ENCODE assay signal across 8 mouse cellular contexts in genomic region chr12:110696975-110697400, GRCm38 (mm10). TPM values are rescaled to one million over a fixed set of nuclear protein-coding genes. Genes with fewer than 3 reads are reported as not detected.
DNase-seq lines count a peak whose midpoint lies in the region; ATAC-seq and TF ChIP-seq lines count a peak whose summit lies in the region.

No protein-coding gene starts in this region.

- no peak for TF ChIP-seq POLR2A in bone marrow macrophage, adult 2 months (IDR thresholded peaks at IDR 0.05; ENCODE audit: borderline replicate concordance, low read depth, low read length)

- no peaks in the 10 kb centered on the region for H3K9me3 ChIP-seq in heart, embryonic 14.5 days (ENCODE audit: control insufficient read depth, low read length)
- H3K9me3 ChIP-seq in hindbrain, embryonic 12.5 days (replicated peaks) = no peaks in the 10 kb centered on the region
- no peaks in the 10 kb centered on the region for H3K9me3 ChIP-seq in midbrain, embryonic 12.5 days

- no peak for ATAC-seq in heart, embryonic 14.5 days (ENCODE audit: insufficient number of reproducible peaks, insufficient read depth, low FRiP score, low read depth)
- no peak for ATAC-seq in hindbrain, embryonic 12.5 days (ENCODE audit: low FRiP score)
- ATAC-seq in midbrain, embryonic 12.5 days (ENCODE audit: low FRiP score, low read depth) = no peak; the same call in 1 of the 2 replicates

- WGBS in heart, embryonic 14.5 days = 50% methylated on average over 9 of the region's 9 CpGs
- WGBS in hindbrain, embryonic 12.5 days = 59% methylated on average over 9 of the region's 9 CpGs
- WGBS in midbrain, embryonic 12.5 days = 53% methylated on average over 9 of the region's 9 CpGs

- TF ChIP-seq CTCF in bone marrow macrophage, adult 2 months (IDR thresholded peaks at IDR 0.05; ENCODE audit: low read depth, low read length) = no peak; the same call in 1 of the 2 replicates

- peaks cover 17 to 36% of the 10 kb centered on the region in 2 experiments for H3K4me1 ChIP-seq in heart, embryonic 14.5 days (ENCODE audit: control insufficient read depth in 2 of 2, insufficient read depth in 2 of 2, low read length in 2 of 2)
- peaks cover 37% of the 10 kb centered on the region for H3K4me1 ChIP-seq in bone marrow macrophage, adult 2 months (ENCODE audit: control insufficient read depth, insufficient read depth, low read length)
- peaks cover 18% of the 10 kb centered on the region for H3K4me1 ChIP-seq in hindbrain, embryonic 12.5 days
- H3K4me1 ChIP-seq in midbrain, embryonic 12.5 days = peaks cover 15% of the 10 kb centered on the region

- peaks cover 29% of the 10 kb centered on the region for H3K36me3 ChIP-seq in heart, embryonic 14.5 days (ENCODE audit: control insufficient read depth, insufficient read depth, low read length)
- peaks cover 19% of the 10 kb centered on the region for H3K36me3 ChIP-seq in hindbrain, embryonic 12.5 days
- peaks cover 21% of the 10 kb centered on the region for H3K36me3 ChIP-seq in midbrain, embryonic 12.5 days

- peak overlapping the region; percentile 49 to 100 for H3K4me3 ChIP-seq in heart, embryonic 14.5 days (ENCODE audit: control insufficient read depth in 1 of 2, insufficient read depth in 1 of 2, low read depth in 1 of 2, low read length in 2 of 2)
- H3K4me3 ChIP-seq in bone marrow macrophage, adult 2 months (ENCODE audit: insufficient read depth, low read length) = peak overlapping the region; percentile 70
- H3K4me3 ChIP-seq in hindbrain, embryonic 12.5 days = peak overlapping the region; percentile 98
- H3K4me3 ChIP-seq in midbrain, embryonic 12.5 days = peak overlapping the region; percentile 98

- peak overlapping the region; percentile 80 for H3K4me2 ChIP-seq in heart, embryonic 14.5 days (ENCODE audit: low read length)
- peak overlapping the region; percentile 79 for H3K4me2 ChIP-seq in hindbrain, embryonic 12.5 days (replicated peaks)
- H3K4me2 ChIP-seq in midbrain, embryonic 12.5 days (replicated peaks) = peak overlapping the region; percentile 81

- intact Hi-C loops in heart, postnatal 10 days (cut with DNase I) = no loop called here
- intact Hi-C loops in gastrocnemius, postnatal 14 days (cut with DNase I; ENCODE audit: low total_unique reads) = no loop called here

- peak overlapping the region; percentile 3 to 82 for H3K27ac ChIP-seq in heart, embryonic 14.5 days (replicated peaks in 1 of 2; ENCODE audit: control insufficient read depth in 1 of 2, insufficient read depth in 1 of 2, low read depth in 2 of 2, low read length in 2 of 2)
- H3K27ac ChIP-seq in bone marrow macrophage, adult 2 months (ENCODE audit: insufficient read depth, low read depth, low read length) = peak overlapping the region; percentile 67
- peak overlapping the region; percentile 97 for H3K27ac ChIP-seq in hindbrain, embryonic 12.5 days
- H3K27ac ChIP-seq in midbrain, embryonic 12.5 days (replicated peaks) = peak overlapping the region; percentile 97

- DNase-seq in heart, postnatal 10 days = no peak
- no peak for DNase-seq in gastrocnemius, postnatal 14 days
- no peak for DNase-seq in adrenal gland, adult 18-20 months (ENCODE audit: low spot score in 2 of 2)
- DNase-seq in adrenal gland, postnatal 25 days = no peak

- no peaks in the 10 kb centered on the region for H3K27me3 ChIP-seq in heart, embryonic 14.5 days (ENCODE audit: control insufficient read depth, insufficient read depth, low read length)
- 0 out of 2 replicates have a peak, but pooled peaks cover 2% of the 10 kb centered on the region for H3K27me3 ChIP-seq in hindbrain, embryonic 12.5 days
- H3K27me3 ChIP-seq in midbrain, embryonic 12.5 days = peaks cover 16% of the 10 kb centered on the region

- H3K9ac ChIP-seq in heart, embryonic 14.5 days (ENCODE audit: low read length) = peak overlapping the region; percentile 85
- H3K9ac ChIP-seq in hindbrain, embryonic 12.5 days = peak overlapping the region; percentile 100
- peak overlapping the region; percentile 63 for H3K9ac ChIP-seq in midbrain, embryonic 12.5 days (replicated peaks)

RNA-seq across cellular contexts. Expression of gene Hsp90aa1, which starts 5.5 kb away (rescaled TPM):
- polyA plus RNA-seq in heart, embryonic 14.5 days (2014; fragmentation: Nextera tagmentation; extraction: Ambion mirVana) = 635 and 675 TPM in 2 replicates
- 100 to 1,000 TPM; 176 to 182 TPM for total RNA-seq in heart, postnatal 10 days (2021)
- 156 and 159 TPM in 2 replicates for polyA plus RNA-seq in bone marrow macrophage, adult 2 months (2012; ENCODE audit: insufficient read depth, insufficient read length, missing spikeins)
- 1,025 and 1,103 TPM in 2 replicates for polyA plus RNA-seq in hindbrain, embryonic 12.5 days (2016; fragmentation: Nextera tagmentation; extraction: Ambion mirVana)
- polyA plus RNA-seq in midbrain, embryonic 12.5 days (2016; fragmentation: Nextera tagmentation; extraction: Ambion mirVana) = 1,236 and 1,324 TPM in 2 replicates
- total RNA-seq in gastrocnemius, postnatal 14 days (2021) = 10 to 100 TPM; 33.3 to 62.2 TPM
- 1,000 to 10,000 TPM; 1,046 to 1,696 TPM for total RNA-seq in adrenal gland, adult 18-20 months (2021)
- 462 and 716 TPM in 2 replicates for total RNA-seq in adrenal gland, postnatal 25 days (2021)

RNA-seq across cellular contexts. Expression of gene 1700001K19Rik, which starts 14.6 kb away (rescaled TPM):
- polyA plus RNA-seq in heart, embryonic 14.5 days (2014; fragmentation: Nextera tagmentation; extraction: Ambion mirVana) = not detected in 2 replicates
- not detected for total RNA-seq in heart, postnatal 10 days (2021)
- not detected in 2 replicates for polyA plus RNA-seq in bone marrow macrophage, adult 2 months (2012; ENCODE audit: insufficient read depth, insufficient read length, missing spikeins)
- not detected in 2 replicates for polyA plus RNA-seq in hindbrain, embryonic 12.5 days (2016; fragmentation: Nextera tagmentation; extraction: Ambion mirVana)
- polyA plus RNA-seq in midbrain, embryonic 12.5 days (2016; fragmentation: Nextera tagmentation; extraction: Ambion mirVana) = not detected in 2 replicates
- total RNA-seq in gastrocnemius, postnatal 14 days (2021) = not detected
- total RNA-seq in adrenal gland, adult 18-20 months (2021) = not detected
- not detected in 2 replicates for total RNA-seq in adrenal gland, postnatal 25 days (2021)

RNA-seq across cellular contexts. Expression of gene Wdr20, which starts 40.8 kb away (rescaled TPM):
- polyA plus RNA-seq in heart, embryonic 14.5 days (2014; fragmentation: Nextera tagmentation; extraction: Ambion mirVana) = 16.1 and 16.3 TPM in 2 replicates
- 10 to 100 TPM; 29.0 to 34.0 TPM for total RNA-seq in heart, postnatal 10 days (2021)
- 27.9 and 33.7 TPM in 2 replicates for polyA plus RNA-seq in bone marrow macrophage, adult 2 months (2012; ENCODE audit: insufficient read depth, insufficient read length, missing spikeins)
- polyA plus RNA-seq in hindbrain, embryonic 12.5 days (2016; fragmentation: Nextera tagmentation; extraction: Ambion mirVana) = 31.3 and 32.9 TPM in 2 replicates
- polyA plus RNA-seq in midbrain, embryonic 12.5 days (2016; fragmentation: Nextera tagmentation; extraction: Ambion mirVana) = 32.1 and 32.6 TPM in 2 replicates
- total RNA-seq in gastrocnemius, postnatal 14 days (2021) = 10 to 100 TPM; 19.1 to 20.3 TPM
- total RNA-seq in adrenal gland, adult 18-20 months (2021) = 10 to 100 TPM; 42.9 to 49.5 TPM
- total RNA-seq in adrenal gland, postnatal 25 days (2021) = 40.7 and 51.1 TPM in 2 replicates

Comparison
In these comparisons a context has a peak if more than half of its experiments do, and no peak if none do; other contexts are left out.
1. H3K27ac ChIP-seq: peak in every context shown above with its lines; median percentile 97 in hindbrain, embryonic 12.5 days; 97 in midbrain, embryonic 12.5 days; 67 in bone marrow macrophage, adult 2 months; 42 in heart, embryonic 14.5 days.